Mouse (Mus musculus) lung, postnatal 0 days (tissue): ENCODE data around the gene Rassf7. TPM values are rescaled to one million over a fixed set of nuclear protein-coding genes. Genes with fewer than 3 reads are reported as not detected.

ENCODE experiments used
- ATAC-seq: fragments of 200-750 bp; cut with Nextera tagmentation; 2 replicates; pipeline ENCODE4 v1.8.0; 2017; ENCODE audit warnings: moderate library complexity
- DNase-seq: peaks from one replicate; pipeline ENCODE4 v3.0.0-alpha.2; 2016; ENCODE audit warnings: low spot score
- H3K27ac ChIP-seq: fragments of 300-500 bp; sonication (generic); 2 replicates; pipeline ENCODE4 v1.5.1; 2014; ENCODE audit warnings: antibody characterized with exemption, mild to moderate bottlenecking, low read length, mixed read lengths
- H3K27me3 ChIP-seq: fragments of 300-500 bp; sonication (generic); replicated peaks from 2 replicates; pipeline ENCODE4 v1.6.1; 2014; ENCODE audit warnings: low read length, mixed read lengths; ENCODE audit not compliant: insufficient read depth
- H3K36me3 ChIP-seq: fragments of 300-500 bp; sonication (generic); 2 replicates; pipeline ENCODE4 v1.6.1; 2014; ENCODE audit warnings: low read length, mixed read lengths; ENCODE audit not compliant: insufficient read depth
- H3K4me1 ChIP-seq: fragments of 300-500 bp; sonication (generic); 2 replicates; pipeline ENCODE4 v1.6.1; 2014; ENCODE audit warnings: antibody characterized with exemption, low read depth, low read length, mixed read lengths; ENCODE audit not compliant: insufficient read depth
- H3K4me2 ChIP-seq: fragments of 300-500 bp; sonication (generic); replicated peaks from 2 replicates; pipeline ENCODE4 v1.6.1; 2014; ENCODE audit warnings: low read depth, mild to moderate bottlenecking, low read length, moderate library complexity, mixed read lengths
- H3K4me3 ChIP-seq: fragments of 300-500 bp; sonication (generic); 2 replicates; pipeline ENCODE4 v1.5.1; 2014; ENCODE audit warnings: low read depth, low read length
- H3K9ac ChIP-seq: fragments of 300-500 bp; sonication (generic); replicated peaks from 2 replicates; pipeline ENCODE4 v1.6.1; 2014; ENCODE audit warnings: low read depth, mild to moderate bottlenecking
- H3K9me3 ChIP-seq: fragments of 300-500 bp; sonication (generic); 2 replicates; pipeline ENCODE4 v1.6.1; 2016; ENCODE audit warnings: low read length, mixed read lengths
- CTCF ChIP-seq: IDR thresholded peaks from 2 replicates; pipeline ENCODE4 v1.5.1; 2016; ENCODE audit warnings: antibody characterized with exemption, mild to moderate bottlenecking
- EP300 ChIP-seq: IDR thresholded peaks from 2 replicates; pipeline ENCODE4 v1.6.1; 2016; ENCODE audit warnings: antibody characterized with exemption, mild to moderate bottlenecking, control low read depth
- WGBS: fragments of 180-500 bp; shearing (Covaris S2); extraction: QIAGEN DNeasy Blood & Tissue Kit; methylation state at CpG from one replicate; pipeline ENCODE4 v1.1.7; 2014; 5-methylcytosine and 5-hydroxymethylcytosine counted together
- polyA plus RNA-seq: library from polyadenylated mRNA; unstranded; fragments of >200 nt; fragmentation: Nextera tagmentation; extraction: Ambion mirVana; gene quantifications from 2 replicates; pipeline ENCODE4 v1.2.1, GENCODE M21; 2015

Rassf7 gene
- polyA plus RNA-seq, 1 experiment from 2014 or later = 98.7 TPM

- Histone ChIP-seq H3K27me3 (no peaks in the 10 kb centered on the region), H3K36me3 (no peaks in the 10 kb centered on the region), H3K9ac (no peak overlapping the region), H3K4me2 (no peak overlapping the region), H3K27ac (no peak overlapping the region), H3K4me1 (peaks cover 30% of the 10 kb centered on the region), H3K4me3 (no peak overlapping the region), H3K9me3 (no peaks in the 10 kb centered on the region)
- ATAC-seq (no peak), DNase-seq (no peak)
- WGBS = 68% methylated on average over 5 of the region's 5 CpGs
- no peak for TF ChIP-seq EP300
- TF ChIP-seq CTCF = no peak
These were observed 3.0 kb downstream of the Rassf7 start for GRCm38 (mm10) chr7:141218557-141219133.

- no peak for DNase-seq
- H3K9ac ChIP-seq = no peak overlapping the region
- no peak for ATAC-seq
- no peaks in the 10 kb centered on the region for H3K36me3 ChIP-seq
- H3K9me3 ChIP-seq = no peaks in the 10 kb centered on the region
- no peak overlapping the region for H3K4me2 ChIP-seq
- H3K4me1 ChIP-seq = peaks cover 30% of the 10 kb centered on the region
- no peak overlapping the region for H3K4me3 ChIP-seq
- no peaks in the 10 kb centered on the region for H3K27me3 ChIP-seq
- H3K27ac ChIP-seq = no peak overlapping the region
- WGBS = 82% methylated on average over 1 of the region's 1 CpGs
- TF ChIP-seq EP300 (no peak), CTCF (no peak)
These were observed 4.0 kb downstream of the Rassf7 start for GRCm38 (mm10) chr7:141219558-141220099.

GRCm38 (mm10) chr7:141220377-141220776 lies 4.7 kb downstream of the Rassf7 start:
- no peak overlapping the region for H3K4me3 ChIP-seq
- 64% methylated on average over 1 of the region's 1 CpGs for whole genome bisulfite sequencing
- DNase-seq (no peak), ATAC-seq (no peak)
- no peak overlapping the region for H3K4me2 ChIP-seq
- TF ChIP-seq EP300 (no peak), CTCF (no peak)
- no peaks in the 10 kb centered on the region for H3K9me3 ChIP-seq
- H3K4me1 ChIP-seq = peaks cover 26% of the 10 kb centered on the region
- H3K27me3 ChIP-seq = no peaks in the 10 kb centered on the region
- H3K36me3 ChIP-seq = no peaks in the 10 kb centered on the region
- no peak overlapping the region for H3K27ac ChIP-seq
- no peak overlapping the region for H3K9ac ChIP-seq

- 4% methylated on average over 41 of the region's 44 CpGs for WGBS
- peak; percentile 96 for ATAC-seq
- Histone ChIP-seq H3K27ac (peak overlapping the region; percentile 81), H3K4me1 (peaks cover 21% of the 10 kb centered on the region), H3K27me3 (no peaks in the 10 kb centered on the region), H3K4me3 (peak overlapping the region; percentile 49), H3K4me2 (peak overlapping the region; percentile 85), H3K9ac (peak overlapping the region; percentile 21; the same call in 1 of the 2 replicates), H3K9me3 (no peaks in the 10 kb centered on the region), H3K36me3 (no peaks in the 10 kb centered on the region)
- TF ChIP-seq CTCF (peak; percentile 45), EP300 (no peak)
- peak; percentile 99 for DNase-seq
These were observed 5.8 kb downstream of the Rassf7 start for GRCm38 (mm10) chr7:141221249-141222125.

GRCm38 (mm10) chr7:141222126-141222467 lies 6.4 kb downstream of the Rassf7 start:
- TF ChIP-seq CTCF (no peak), EP300 (0 out of 2 replicates have a peak, but pooled peaks have one; percentile 24)
- peak overlapping the region; percentile 81 for H3K27ac ChIP-seq
- peak overlapping the region; percentile 85 for H3K4me2 ChIP-seq
- peaks cover 21% of the 10 kb centered on the region for H3K4me1 ChIP-seq
- H3K4me3 ChIP-seq = peak overlapping the region; percentile 20; the same call in 1 of the 2 replicates
- no peaks in the 10 kb centered on the region for H3K36me3 ChIP-seq
- H3K27me3 ChIP-seq = no peaks in the 10 kb centered on the region
- H3K9me3 ChIP-seq = no peaks in the 10 kb centered on the region
- DNase-seq = no peak
- 0 out of 2 replicates have a peak overlapping the region, but pooled peaks have one; percentile 23 for H3K9ac ChIP-seq
- ATAC-seq = no peak
- 3% methylated on average over 8 of the region's 8 CpGs for WGBS

- DNase-seq (no peak), ATAC-seq (no peak)
- WGBS = 68% methylated on average over 4 of the region's 4 CpGs
- Histone ChIP-seq H3K9me3 (no peaks in the 10 kb centered on the region), H3K4me1 (peaks cover 21% of the 10 kb centered on the region), H3K9ac (0 out of 2 replicates have a peak overlapping the region, but pooled peaks have one; percentile 23), H3K36me3 (no peaks in the 10 kb centered on the region), H3K4me3 (no peak overlapping the region), H3K27ac (peak overlapping the region; percentile 81), H3K4me2 (peak overlapping the region; percentile 85), H3K27me3 (no peaks in the 10 kb centered on the region)
- TF ChIP-seq CTCF = no peak
- no peak for TF ChIP-seq EP300
These were observed 7.1 kb downstream of the Rassf7 start for GRCm38 (mm10) chr7:141222696-141223215.
